Mouse (Mus musculus) ES-E14 (cell line): ENCODE measurements at regions not wholly inside any gene's neighbourhood (a gene's known extent, or its start where the extent isn't known, plus 50 kb on each side); places are given as distances from the start of the nearest gene placed in this dataset.

ENCODE experiments used
- DNase-seq: peaks from one replicate; pipeline ENCODE4 v3.0.0-alpha.2; 2013; ENCODE audit warnings: low read depth, low spot score
- H3K27ac ChIP-seq: 2 replicates; pipeline ENCODE4 v1.5.1; 2012; ENCODE audit warnings: low read depth, mild to moderate bottlenecking, low read length, moderate library complexity, mixed read lengths; ENCODE audit not compliant: poor library complexity, insufficient read depth, severe bottlenecking
- H3K36me3 ChIP-seq: 2 replicates; pipeline ENCODE4 v1.6.1; 2012; ENCODE audit warnings: mild to moderate bottlenecking, low read length, moderate library complexity, mixed read lengths; ENCODE audit not compliant: control insufficient read depth, poor library complexity, insufficient read depth, severe bottlenecking
- H3K4me1 ChIP-seq, 2 experiments: fragments of 150-350 bp in 1 of 2; sonication (generic) in 1 of 2; 2 replicates each; pipeline ENCODE4 v1.6.1; 2012; ENCODE audit warnings: low read length in 2 of 2, mild to moderate bottlenecking in 1 of 2, mixed read lengths in 1 of 2; ENCODE audit not compliant: control insufficient read depth in 2 of 2, insufficient read depth in 2 of 2, poor library complexity in 1 of 2
- H3K4me3 ChIP-seq, 2 experiments: fragments of 150-350 bp in 1 of 2; sonication (generic) in 1 of 2; 2 replicates each; pipeline ENCODE4 v1.5.1; 2012; ENCODE audit warnings: low read length in 2 of 2, low read depth in 1 of 2, mild to moderate bottlenecking in 1 of 2, mixed read lengths in 1 of 2; ENCODE audit not compliant: insufficient read depth in 1 of 2, poor library complexity in 1 of 2, severe bottlenecking in 1 of 2
- H3K9ac ChIP-seq: 2 replicates; pipeline ENCODE4 v1.6.1; 2012; ENCODE audit warnings: low read depth, mild to moderate bottlenecking, low read length, mixed read lengths; ENCODE audit not compliant: poor library complexity, insufficient read depth, severe bottlenecking
- H3K9me3 ChIP-seq: fragments of 150-350 bp; sonication (generic); 2 replicates; pipeline ENCODE4 v1.6.1; 2012; ENCODE audit warnings: low read depth, mild to moderate bottlenecking, low read length; ENCODE audit not compliant: control insufficient read depth, insufficient read depth
- CHD2 ChIP-seq: IDR thresholded peaks from 2 replicates; pipeline ENCODE4 v1.6.1; 2014; ENCODE audit warnings: mild to moderate bottlenecking, low read depth, low read length, inconsistent platforms
- HCFC1 ChIP-seq: IDR thresholded peaks from 2 replicates; pipeline ENCODE4 v1.6.1; 2012; ENCODE audit warnings: low read length, inconsistent platforms, borderline replicate concordance; ENCODE audit not compliant: insufficient read depth
- MAFK ChIP-seq: IDR thresholded peaks from 2 replicates; pipeline ENCODE4 v1.6.1; 2014; ENCODE audit warnings: mild to moderate bottlenecking, low read depth, low read length, inconsistent platforms; ENCODE audit not compliant: insufficient read depth
- ZC3H11A ChIP-seq: IDR thresholded peaks from 2 replicates; pipeline ENCODE4 v1.6.1; 2012; ENCODE audit warnings: low read depth, mild to moderate bottlenecking, inconsistent platforms, low read length, borderline replicate concordance
- ZNF384 ChIP-seq: IDR thresholded peaks from 2 replicates; pipeline ENCODE4 v1.6.1; 2012; ENCODE audit warnings: low read depth, low read length, inconsistent platforms
- in situ Hi-C, 2 experiments: fragments of 600-800 bp; cut with MboI; formaldehyde crosslinking; loops; one replicate each; pipeline ENCODE4 v1.15.1; 2025; ENCODE audit warnings: low sequenced_read_pairs in 2 of 2, inconsistent platforms in 1 of 2; ENCODE audit not compliant: unreplicated experiment in 2 of 2

DNA sequence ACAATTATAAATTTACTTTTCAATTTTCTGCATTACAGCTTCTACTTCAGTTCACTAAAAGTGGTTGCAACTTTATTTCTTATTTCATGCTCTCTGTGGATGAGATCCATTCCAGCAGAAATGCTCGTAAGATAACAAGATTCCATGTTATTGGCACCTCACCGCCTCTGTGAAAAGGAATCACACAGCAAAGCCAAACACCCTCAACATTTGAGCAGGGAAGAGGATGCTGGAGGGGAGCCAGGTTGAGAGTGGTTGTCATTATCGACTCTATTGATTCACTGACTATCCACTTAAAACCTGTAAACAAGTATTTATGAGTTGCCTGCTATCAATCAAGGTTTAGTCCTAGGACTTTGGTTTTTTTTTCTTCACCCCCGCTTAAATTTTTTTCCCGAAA, 261.1 kb upstream of the Ccdc54 start:
- Histone ChIP-seq H3K4me3 (no peak overlapping the region), H3K9me3 (no peaks in the 10 kb centered on the region), H3K36me3 (no peaks in the 10 kb centered on the region), H3K4me1 (no peaks in the 10 kb centered on the region), H3K27ac (no peak overlapping the region), H3K9ac (no peak overlapping the region)
- no peak for DNase-seq
- TF ChIP-seq ZNF384 (no peak), MAFK (no peak), ZC3H11A (no peak), HCFC1 (no peak), CHD2 (no peak)
- in situ Hi-C loops = no loop called here

GRCm38 (mm10) chr16:50847693-50848092, 256.7 kb upstream of the Ccdc54 start:
- no peak for DNase-seq
- Histone ChIP-seq H3K4me3 (no peak overlapping the region), H3K27ac (no peak overlapping the region), H3K9ac (no peak overlapping the region), H3K4me1 (no peaks in the 10 kb centered on the region), H3K36me3 (no peaks in the 10 kb centered on the region), H3K9me3 (no peaks in the 10 kb centered on the region)
- in situ Hi-C loops = no loop called here
- TF ChIP-seq MAFK (no peak), CHD2 (no peak)

GRCm38 (mm10) chr16:50846505-50846904, 255.6 kb upstream of the Ccdc54 start:
- no peak for DNase-seq
- Histone ChIP-seq H3K4me1 (no peaks in the 10 kb centered on the region), H3K27ac (no peak overlapping the region), H3K4me3 (no peak overlapping the region), H3K9ac (no peak overlapping the region), H3K36me3 (no peaks in the 10 kb centered on the region), H3K9me3 (no peaks in the 10 kb centered on the region)
- in situ Hi-C loops = no loop called here
- TF ChIP-seq ZC3H11A (no peak), HCFC1 (no peak), ZNF384 (no peak), CHD2 (no peak), MAFK (no peak)

DNA sequence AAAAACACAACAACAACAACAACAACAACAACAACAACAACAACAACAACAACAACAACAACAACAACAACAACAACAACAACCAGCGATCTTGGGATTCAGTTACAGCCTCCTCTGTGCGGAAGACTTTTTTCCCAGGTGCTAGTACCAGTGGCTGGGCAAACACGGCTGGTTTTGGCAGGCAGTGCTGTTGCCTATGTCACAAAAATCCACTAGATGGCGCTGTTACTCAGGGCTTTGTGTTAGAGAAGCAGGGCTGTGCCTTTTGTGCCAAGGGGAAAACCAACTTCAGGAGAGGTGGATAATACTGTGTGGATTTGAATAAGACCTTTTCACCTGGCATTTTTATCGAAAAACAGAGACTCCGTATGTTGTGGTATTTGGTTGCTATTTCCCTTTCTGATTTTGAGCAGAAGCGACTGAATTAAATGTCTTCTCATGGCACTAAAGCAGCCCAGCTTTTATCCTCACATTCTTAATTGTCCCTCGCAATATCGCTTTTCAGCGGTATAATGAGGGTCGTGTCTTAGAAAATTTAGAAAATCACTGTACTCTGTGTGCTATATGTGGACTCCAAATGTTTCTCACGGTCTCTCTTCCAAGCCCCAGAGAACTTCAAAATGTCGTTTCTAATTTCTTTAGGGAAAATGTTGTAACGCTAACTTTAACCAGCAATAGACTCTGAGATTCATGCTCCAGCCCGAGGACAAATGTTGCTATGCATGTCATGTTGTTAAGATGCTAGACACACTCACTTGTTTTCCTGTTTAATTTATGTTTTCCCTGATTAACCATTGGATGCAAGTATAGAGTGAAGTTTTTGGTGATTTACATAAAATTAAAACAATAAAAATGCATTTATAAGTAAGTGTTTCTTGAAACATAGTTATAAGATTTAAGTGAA, 251.0 kb upstream of the Ccdc54 start:
- Histone ChIP-seq H3K4me3 (no peak overlapping the region), H3K27ac (no peak overlapping the region), H3K9ac (no peak overlapping the region), H3K4me1 (no peaks in the 10 kb centered on the region), H3K36me3 (no peaks in the 10 kb centered on the region), H3K9me3 (no peaks in the 10 kb centered on the region)
- DNase-seq = peak; percentile 75
- in situ Hi-C loops = no loop called here
- TF ChIP-seq ZC3H11A (peak; percentile 66; the same call in 1 of the 2 replicates), ZNF384 (no peak)

DNA sequence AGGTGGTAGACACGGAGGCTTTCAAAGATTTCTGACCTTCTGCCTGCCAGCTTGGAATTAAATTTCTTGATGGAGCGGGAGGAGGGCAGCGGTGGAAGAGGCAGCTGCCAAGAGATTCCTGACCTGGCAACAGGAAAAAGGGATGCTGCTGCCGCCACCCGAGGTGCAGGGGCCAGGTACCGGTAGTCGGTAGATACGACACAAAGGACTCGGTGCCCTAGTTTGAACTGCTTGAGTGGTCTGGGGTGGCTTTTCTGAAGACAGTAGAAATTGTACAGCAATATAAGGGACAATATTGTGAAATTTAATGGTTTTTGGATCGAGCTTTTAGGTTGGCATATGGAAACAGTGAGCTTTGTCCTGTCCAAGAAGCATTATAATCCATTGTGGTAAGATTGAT, 250.3 kb upstream of the Ccdc54 start:
- no peaks in the 10 kb centered on the region for H3K4me1 ChIP-seq
- H3K36me3 ChIP-seq = no peaks in the 10 kb centered on the region
- H3K9ac ChIP-seq = no peak overlapping the region
- H3K4me3 ChIP-seq = no peak overlapping the region
- TF ChIP-seq MAFK = no peak
- TF ChIP-seq ZNF384 = no peak
- TF ChIP-seq CHD2 = no peak
- TF ChIP-seq HCFC1 = no peak
- H3K9me3 ChIP-seq = no peaks in the 10 kb centered on the region
- no peak for DNase-seq
- H3K27ac ChIP-seq = no peak overlapping the region
- in situ Hi-C loops = no loop called here
